Mouse (Mus musculus): Measurements from ENCODE around the gene Fam83c. TPM values are rescaled to one million over a fixed set of nuclear protein-coding genes. Genes with fewer than 3 reads are reported as not detected.
A peak's percentile ranks its signal among the peaks of the same experiment; 100 is the strongest.

The Fam83c gene
- polyA plus RNA-seq (2014; fragmentation: Nextera tagmentation; extraction: Ambion mirVana), result 0.14 and 0.25 TPM in 2 replicates

GRCm38 (mm10) chr2:155834732-155835131, at the start of gene Fam83c:
Gene Fam83c (minus strand): TSS chr2:155834854.
- 67% methylated on average over 9 of the region's 9 CpGs for WGBS
- no peak within 1 kb of the TSS for H3K9ac ChIP-seq (ENCODE audit: low read length)
- DNase-seq (ENCODE audit: low spot score, missing footprints) (no peak), ATAC-seq (ENCODE audit: low FRiP score) (no peak)
- no peak within 1 kb of the TSS for H3K4me3 ChIP-seq (ENCODE audit: low read depth, low read length)
- H3K9me3 ChIP-seq (ENCODE audit: control insufficient read depth, low read length), result no peaks in the 10 kb centered on the region
- H3K4me2 ChIP-seq, result no peak within 1 kb of the TSS
- no peaks in the 10 kb centered on the region for H3K36me3 ChIP-seq (ENCODE audit: control insufficient read depth, insufficient read depth, low read length)
- H3K27me3 ChIP-seq (ENCODE audit: control insufficient read depth, insufficient read depth, low read length), result no peaks in the 10 kb centered on the region
- no peak within 1 kb of the TSS for H3K27ac ChIP-seq (ENCODE audit: low read depth, low read length)
- H3K4me1 ChIP-seq (ENCODE audit: control insufficient read depth, insufficient read depth, low read length), result no peaks in the 10 kb centered on the region

DNA sequence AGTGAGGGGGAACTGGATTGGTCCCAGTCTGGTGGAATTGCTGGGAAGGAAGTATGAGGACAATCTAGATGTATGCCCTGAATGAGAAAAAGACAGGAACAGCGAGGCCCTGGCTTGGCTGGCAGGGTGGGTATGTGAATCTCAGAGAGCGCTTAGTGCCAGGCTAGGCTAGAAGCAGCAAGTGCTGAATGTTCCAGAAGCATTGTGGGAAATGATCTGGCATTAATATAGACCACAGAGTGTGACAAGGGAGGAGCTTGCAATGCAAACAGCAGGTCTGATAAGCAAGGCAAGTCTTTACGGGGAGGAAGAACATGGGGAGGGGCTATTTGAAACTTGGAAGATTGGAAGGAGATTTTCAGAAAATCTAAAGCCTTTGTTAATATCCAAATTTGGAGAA, 47.4 kb upstream of the Fam83c start:
- no peaks in the 10 kb centered on the region for H3K27me3 ChIP-seq (ENCODE audit: control insufficient read depth, insufficient read depth, low read length)
- H3K4me1 ChIP-seq (ENCODE audit: control insufficient read depth, insufficient read depth, low read length), result no peaks in the 10 kb centered on the region
- H3K9me3 ChIP-seq (ENCODE audit: control insufficient read depth, low read length), result no peaks in the 10 kb centered on the region
- ATAC-seq (ENCODE audit: low FRiP score), result no peak
- WGBS, result 95% methylated on average over 3 of the region's 3 CpGs
- H3K4me3 ChIP-seq (ENCODE audit: low read depth, low read length), result no peak overlapping the region
- peaks cover 5% of the 10 kb centered on the region; the same call in 1 of the 2 replicates for H3K36me3 ChIP-seq (ENCODE audit: control insufficient read depth, insufficient read depth, low read length)
- no peak for DNase-seq (ENCODE audit: low spot score, missing footprints)
- H3K9ac ChIP-seq (ENCODE audit: low read length), result no peak overlapping the region
- no peak overlapping the region for H3K27ac ChIP-seq (ENCODE audit: low read depth, low read length)
- H3K4me2 ChIP-seq, result no peak overlapping the region

GRCm38 (mm10) chr2:155878964-155879876, 44.6 kb upstream of the Fam83c start:
- no peak for ATAC-seq (ENCODE audit: low FRiP score)
- DNase-seq (ENCODE audit: low spot score, missing footprints), result no peak
- Histone ChIP-seq H3K27ac (ENCODE audit: low read depth, low read length) (no peak overlapping the region), H3K9ac (ENCODE audit: low read length) (no peak overlapping the region), H3K9me3 (ENCODE audit: control insufficient read depth, low read length) (no peaks in the 10 kb centered on the region), H3K4me1 (ENCODE audit: control insufficient read depth, insufficient read depth, low read length) (no peaks in the 10 kb centered on the region), H3K4me2 (no peak overlapping the region), H3K36me3 (ENCODE audit: control insufficient read depth, insufficient read depth, low read length) (peaks cover 10% of the 10 kb centered on the region; the same call in 1 of the 2 replicates), H3K4me3 (ENCODE audit: low read depth, low read length) (no peak overlapping the region), H3K27me3 (ENCODE audit: control insufficient read depth, insufficient read depth, low read length) (no peaks in the 10 kb centered on the region)
- 91% methylated on average over 21 of the region's 21 CpGs for WGBS

- no peak overlapping the region for H3K27ac ChIP-seq (ENCODE audit: low read depth, low read length)
- no peak for DNase-seq (ENCODE audit: low spot score, missing footprints)
- no peaks in the 10 kb centered on the region for H3K9me3 ChIP-seq (ENCODE audit: control insufficient read depth, low read length)
- no peaks in the 10 kb centered on the region for H3K4me1 ChIP-seq (ENCODE audit: control insufficient read depth, insufficient read depth, low read length)
- peaks cover 7% of the 10 kb centered on the region; the same call in 1 of the 2 replicates for H3K36me3 ChIP-seq (ENCODE audit: control insufficient read depth, insufficient read depth, low read length)
- H3K9ac ChIP-seq (ENCODE audit: low read length), result no peak overlapping the region
- no peak overlapping the region for H3K4me3 ChIP-seq (ENCODE audit: low read depth, low read length)
- H3K27me3 ChIP-seq (ENCODE audit: control insufficient read depth, insufficient read depth, low read length), result no peaks in the 10 kb centered on the region
- WGBS, result 90% methylated on average over 6 of the region's 6 CpGs
- no peak overlapping the region for H3K4me2 ChIP-seq
- ATAC-seq (ENCODE audit: low FRiP score), result no peak
Observed at GRCm38 (mm10) chr2:155873636-155874035, 39.0 kb upstream of the Fam83c start.

DNA sequence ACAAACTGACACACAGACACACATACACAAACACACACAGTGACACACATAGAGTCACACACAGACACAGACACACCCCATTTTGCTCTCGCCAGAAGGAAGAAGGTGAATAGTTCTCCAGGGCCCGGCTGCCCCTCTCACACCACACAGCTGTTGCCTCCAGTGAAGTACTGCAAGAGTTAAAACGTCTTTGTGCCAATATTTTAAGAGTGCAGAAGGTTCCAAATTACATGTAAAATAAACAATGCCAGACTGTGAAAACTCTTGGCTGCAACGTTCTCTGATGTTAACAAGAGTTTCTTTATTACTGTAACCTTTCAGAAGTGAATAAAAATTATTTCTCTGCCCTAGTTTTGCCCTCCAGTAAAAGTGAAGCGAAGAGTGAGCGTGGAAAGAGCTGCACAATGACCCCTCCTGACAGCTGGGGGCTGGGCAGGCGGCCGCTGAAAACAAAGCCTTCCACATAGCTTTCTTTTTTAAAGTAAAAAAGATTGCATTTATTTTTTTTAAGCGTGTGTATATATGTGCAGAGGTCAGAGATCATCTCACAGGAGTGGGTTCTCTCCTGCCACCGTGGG, 38.4 kb upstream of the Fam83c start:
- ATAC-seq (ENCODE audit: low FRiP score) (no peak), DNase-seq (ENCODE audit: low spot score, missing footprints) (no peak)
- Histone ChIP-seq H3K27ac (ENCODE audit: low read depth, low read length) (no peak overlapping the region), H3K27me3 (ENCODE audit: control insufficient read depth, insufficient read depth, low read length) (no peaks in the 10 kb centered on the region), H3K4me1 (ENCODE audit: control insufficient read depth, insufficient read depth, low read length) (no peaks in the 10 kb centered on the region), H3K9me3 (ENCODE audit: control insufficient read depth, low read length) (no peaks in the 10 kb centered on the region), H3K36me3 (ENCODE audit: control insufficient read depth, insufficient read depth, low read length) (peaks cover 7% of the 10 kb centered on the region; the same call in 1 of the 2 replicates), H3K4me2 (no peak overlapping the region), H3K9ac (ENCODE audit: low read length) (no peak overlapping the region), H3K4me3 (ENCODE audit: low read depth, low read length) (no peak overlapping the region)
- WGBS, result 84% methylated on average over 10 of the region's 10 CpGs

DNA sequence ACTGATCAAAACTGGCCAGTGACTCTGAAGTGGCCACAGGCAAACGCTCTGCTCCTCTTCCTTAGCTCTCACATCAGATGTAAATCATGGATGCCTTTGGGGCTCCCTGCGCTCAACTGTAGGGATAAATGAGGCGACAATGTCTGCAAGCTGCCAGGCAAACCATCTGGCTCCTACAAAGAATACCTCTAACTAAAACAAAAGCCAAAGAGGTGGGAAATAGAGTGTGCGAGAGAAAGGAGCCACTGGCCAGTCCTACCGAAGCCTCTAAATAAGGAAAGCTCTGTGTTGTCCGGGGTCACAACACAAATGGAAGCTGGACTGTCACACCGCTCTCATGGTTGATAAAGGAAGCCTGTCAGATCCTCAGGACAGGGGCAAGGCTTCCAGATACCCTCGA, 37.8 kb upstream of the Fam83c start:
- DNase-seq (ENCODE audit: low spot score, missing footprints), result no peak
- no peaks in the 10 kb centered on the region for H3K27me3 ChIP-seq (ENCODE audit: control insufficient read depth, insufficient read depth, low read length)
- 92% methylated on average over 8 of the region's 8 CpGs for WGBS
- no peaks in the 10 kb centered on the region for H3K4me1 ChIP-seq (ENCODE audit: control insufficient read depth, insufficient read depth, low read length)
- H3K9me3 ChIP-seq (ENCODE audit: control insufficient read depth, low read length), result no peaks in the 10 kb centered on the region
- H3K27ac ChIP-seq (ENCODE audit: low read depth, low read length), result no peak overlapping the region
- no peak overlapping the region for H3K4me3 ChIP-seq (ENCODE audit: low read depth, low read length)
- no peak overlapping the region for H3K9ac ChIP-seq (ENCODE audit: low read length)
- no peak for ATAC-seq (ENCODE audit: low FRiP score)
- H3K36me3 ChIP-seq (ENCODE audit: control insufficient read depth, insufficient read depth, low read length), result peaks cover 7% of the 10 kb centered on the region; the same call in 1 of the 2 replicates
- no peak overlapping the region for H3K4me2 ChIP-seq

GRCm38 (mm10) chr2:155869772-155870171, 35.1 kb upstream of the Fam83c start:
- no peak overlapping the region for H3K4me2 ChIP-seq
- H3K4me1 ChIP-seq (ENCODE audit: control insufficient read depth, insufficient read depth, low read length), result no peaks in the 10 kb centered on the region
- no peak overlapping the region for H3K9ac ChIP-seq (ENCODE audit: low read length)
- no peaks in the 10 kb centered on the region for H3K27me3 ChIP-seq (ENCODE audit: control insufficient read depth, insufficient read depth, low read length)
- DNase-seq (ENCODE audit: low spot score, missing footprints) (no peak), ATAC-seq (ENCODE audit: low FRiP score) (no peak)
- no peaks in the 10 kb centered on the region; the same call in 1 of the 2 replicates for H3K36me3 ChIP-seq (ENCODE audit: control insufficient read depth, insufficient read depth, low read length)
- no peak overlapping the region for H3K4me3 ChIP-seq (ENCODE audit: low read depth, low read length)
- H3K27ac ChIP-seq (ENCODE audit: low read depth, low read length), result no peak overlapping the region
- 82% methylated on average over 5 of the region's 5 CpGs for WGBS
- no peaks in the 10 kb centered on the region for H3K9me3 ChIP-seq (ENCODE audit: control insufficient read depth, low read length)

GRCm38 (mm10) chr2:155868320-155868719, 33.7 kb upstream of the Fam83c start:
- Histone ChIP-seq H3K27ac (ENCODE audit: low read depth, low read length) (no peak overlapping the region), H3K36me3 (ENCODE audit: control insufficient read depth, insufficient read depth, low read length) (no peaks in the 10 kb centered on the region; the same call in 1 of the 2 replicates), H3K27me3 (ENCODE audit: control insufficient read depth, insufficient read depth, low read length) (no peaks in the 10 kb centered on the region), H3K9me3 (ENCODE audit: control insufficient read depth, low read length) (no peaks in the 10 kb centered on the region), H3K4me1 (ENCODE audit: control insufficient read depth, insufficient read depth, low read length) (no peaks in the 10 kb centered on the region), H3K9ac (ENCODE audit: low read length) (no peak overlapping the region), H3K4me3 (ENCODE audit: low read depth, low read length) (no peak overlapping the region), H3K4me2 (no peak overlapping the region)
- ATAC-seq (ENCODE audit: low FRiP score), result no peak
- no peak for DNase-seq (ENCODE audit: low spot score, missing footprints)
- 98% methylated on average over 8 of the region's 8 CpGs for WGBS

DNA sequence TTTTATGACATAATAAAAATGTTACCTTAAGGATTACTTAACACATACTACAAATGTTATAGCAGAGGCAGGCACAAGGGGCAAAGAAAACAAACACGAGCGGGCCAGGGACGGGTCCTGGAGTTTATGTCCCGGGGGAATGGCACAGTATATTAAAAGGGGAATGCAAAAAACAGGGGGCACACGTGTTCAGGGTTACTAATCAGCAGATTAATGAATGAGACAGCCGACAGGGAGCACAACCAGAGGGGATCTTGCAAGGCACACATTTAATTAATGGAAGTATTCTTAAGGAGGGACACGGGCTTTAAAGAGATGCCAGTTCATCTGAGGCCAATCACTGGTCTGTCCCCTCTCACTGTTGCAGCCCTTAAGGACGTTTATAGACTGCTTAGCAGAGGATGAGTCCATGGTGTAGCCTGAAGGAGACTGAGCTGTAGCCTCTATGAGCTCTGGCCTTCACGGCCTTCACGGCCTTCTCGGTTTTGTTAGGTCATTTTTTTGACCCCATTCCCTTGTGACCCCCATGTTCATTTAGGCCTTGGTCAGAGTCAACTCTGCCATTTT, 28.7 kb upstream of the Fam83c start:
- Histone ChIP-seq H3K4me3 (ENCODE audit: low read depth, low read length) (no peak overlapping the region), H3K27ac (ENCODE audit: low read depth, low read length) (no peak overlapping the region; the same call in 1 of the 2 replicates), H3K4me1 (ENCODE audit: control insufficient read depth, insufficient read depth, low read length) (no peaks in the 10 kb centered on the region), H3K9me3 (ENCODE audit: control insufficient read depth, low read length) (no peaks in the 10 kb centered on the region), H3K36me3 (ENCODE audit: control insufficient read depth, insufficient read depth, low read length) (no peaks in the 10 kb centered on the region), H3K4me2 (no peak overlapping the region), H3K27me3 (ENCODE audit: control insufficient read depth, insufficient read depth, low read length) (no peaks in the 10 kb centered on the region), H3K9ac (ENCODE audit: low read length) (no peak overlapping the region)
- DNase-seq (ENCODE audit: low spot score, missing footprints) (no peak), ATAC-seq (ENCODE audit: low FRiP score) (peak; percentile 52; the same call in 1 of the 2 replicates)
- 68% methylated on average over 11 of the region's 11 CpGs for WGBS

Data from midbrain, embryonic 11.5 days (tissue).